Mouse (Mus musculus): Measurements from ENCODE around the gene Tbc1d23.

- no peak for TF ChIP-seq GATA1 (IDR thresholded peaks at IDR 0.05; ENCODE audit: borderline replicate concordance, low read length)
- TF ChIP-seq FLI1 (IDR thresholded peaks at IDR 0.05; ENCODE audit: low read length) = no peak
Measured at GRCm38 (mm10) chr16:57215957-57216356, 15.3 kb downstream of the Tbc1d23 start.

Data from megakaryocyte, embryonic 14.5 days (primary cell).